Mouse (Mus musculus) thymus, postnatal 0 days (tissue): ENCODE data around the gene Olfr228. TPM values are rescaled to one million over a fixed set of nuclear protein-coding genes. Genes with fewer than 3 reads are reported as not detected.
"Not testable (repeated sequence)": the region's sequence is repeated elsewhere in the genome, so short reads cannot be mapped to it uniquely, and the experiment has no call there.

Experiments used
- DNase-seq: peaks from one replicate; pipeline ENCODE4 v3.0.0-alpha.2; 2015; ENCODE audit warnings: low spot score
- polyA plus RNA-seq: library from polyadenylated mRNA; unstranded; fragments of >200 nt; fragmentation: Nextera tagmentation; extraction: Ambion mirVana; gene quantifications from 2 replicates; pipeline ENCODE4 v1.2.1, GENCODE M21; 2015

The Olfr228 gene
- not detected in 2 replicates for polyA plus RNA-seq

GRCm38 (mm10) chr2:86487286-86487685 lies at the start of gene Olfr228:
Olfr228 (minus strand) TSS chr2:86487386.
- no peak for DNase-seq

DNA sequence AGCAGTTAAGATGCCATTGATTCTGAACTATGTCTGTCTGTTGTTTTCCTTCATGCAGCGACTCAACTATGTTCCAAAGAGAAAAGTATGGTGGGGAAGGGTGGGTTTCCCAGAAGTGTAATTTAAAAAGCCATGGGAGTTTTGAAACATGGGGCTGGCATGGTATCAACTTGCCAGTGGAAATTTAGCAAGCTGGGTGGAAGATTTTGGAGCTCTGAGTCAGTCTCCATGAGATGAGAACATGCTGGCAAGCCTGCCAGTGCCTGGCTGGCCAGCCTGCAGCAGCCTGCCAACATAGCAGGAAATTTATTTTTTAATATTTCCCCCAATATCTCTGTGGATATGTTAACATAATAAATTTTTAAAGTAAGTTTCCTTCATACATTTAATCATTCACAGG lies 43.8 kb upstream of the Olfr228 start:
- no peak for DNase-seq

- no peak for DNase-seq
Observed at GRCm38 (mm10) chr2:86508161-86508560, 21.0 kb upstream of the Olfr228 start, which contains the start of gene Olfr1076. Olfr1076 (plus strand) TSS chr2:86508461.

- peak; percentile 61 for DNase-seq
Observed at GRCm38 (mm10) chr2:86464442-86465109, 22.6 kb downstream of the Olfr228 start.

DNA sequence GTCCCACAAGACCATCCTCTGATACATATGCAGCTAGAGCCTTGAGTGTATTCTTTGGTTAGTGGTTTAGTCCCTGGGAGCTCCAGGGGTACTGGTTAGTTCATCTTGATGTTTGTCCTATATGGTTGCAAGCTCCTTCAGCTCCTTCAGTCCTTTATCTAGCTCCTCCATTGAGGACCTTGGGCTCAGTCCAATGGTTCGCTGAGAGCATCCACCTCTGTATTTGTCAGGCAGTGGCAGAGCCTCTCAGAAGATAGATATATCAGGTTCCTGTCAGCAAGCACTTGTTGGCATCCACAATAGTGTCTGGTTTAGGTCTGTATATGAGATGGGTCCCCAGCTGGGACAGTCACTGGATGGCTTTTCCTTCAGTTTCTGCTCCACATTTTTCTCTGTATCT lies 26.8 kb downstream of the Olfr228 start:
- DNase-seq: no peak

DNA sequence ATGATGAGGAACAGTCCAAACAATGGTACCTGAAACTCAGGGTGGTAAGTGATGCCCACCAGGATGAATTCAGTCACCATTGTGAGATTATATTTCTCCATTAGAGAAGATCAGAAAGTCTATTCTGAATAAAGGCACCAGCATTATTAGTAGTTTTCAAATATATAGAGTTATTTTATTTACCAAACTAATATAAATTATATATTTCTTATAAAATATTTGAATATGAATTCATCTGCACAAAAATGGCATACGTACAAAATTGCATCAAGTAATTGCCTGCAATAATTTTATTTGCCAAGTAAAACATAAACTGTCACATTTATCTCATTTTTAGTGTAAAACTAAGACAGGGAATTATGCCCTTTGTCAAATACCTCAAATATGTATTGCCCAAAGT lies 31.0 kb downstream of the Olfr228 start, which contains the start of gene Olfr1066:
Gene Olfr1066 (minus strand): TSS at position 101 of the 400 bp plus-strand sequence.
- no peak for DNase-seq

DNA sequence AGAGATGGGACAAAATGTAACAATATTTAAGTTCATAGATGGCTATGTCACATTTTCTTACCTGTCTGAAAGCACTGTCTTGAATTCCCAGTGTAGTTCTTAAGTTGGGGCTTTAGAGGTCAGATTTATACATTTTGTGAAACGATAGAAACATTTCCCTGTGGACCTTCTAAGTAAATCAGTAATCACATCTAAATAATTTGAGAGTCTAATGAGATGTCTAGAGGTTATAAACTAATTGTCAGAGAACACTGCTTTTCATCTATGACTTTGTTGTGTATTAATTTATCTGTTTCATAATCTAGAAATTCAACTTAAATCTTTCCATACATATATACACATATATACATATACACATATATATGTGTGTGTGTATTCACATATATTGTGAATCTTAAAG lies 36.7 kb downstream of the Olfr228 start, which contains the start of gene Olfr1065:
Gene Olfr1065 (minus strand): TSS at position 101 of the 400 bp plus-strand sequence.
- not testable (repeated sequence) for DNase-seq

- not testable (repeated sequence) for DNase-seq
Observed at GRCm38 (mm10) chr2:86442101-86442500, 45.1 kb downstream of the Olfr228 start.

Other genes with a start within 250 kb of the Olfr228 start
- not detected in 2 replicates for gene Olfr1048, start 247.1 kb downstream of the Olfr228 start, polyA plus RNA-seq
- gene Olfr1049, start 229.1 kb downstream of the Olfr228 start, polyA plus RNA-seq: not detected in 2 replicates
- not detected in 2 replicates for gene Olfr1051, start 208.3 kb downstream of the Olfr228 start, polyA plus RNA-seq
- gene Olfr1052, start 194.9 kb downstream of the Olfr228 start, polyA plus RNA-seq: not detected in 2 replicates
- not detected in 2 replicates for gene Olfr1053, start 172.1 kb downstream of the Olfr228 start, polyA plus RNA-seq
- gene Olfr1054, start 152.0 kb downstream of the Olfr228 start, polyA plus RNA-seq: not detected in 2 replicates
- gene Olfr1055, start 137.1 kb downstream of the Olfr228 start, polyA plus RNA-seq: not detected in 2 replicates
- gene Olfr1056, start 124.9 kb downstream of the Olfr228 start, polyA plus RNA-seq: not detected in 2 replicates
- gene Olfr1057, start 109.0 kb downstream of the Olfr228 start, polyA plus RNA-seq: not detected in 2 replicates
- gene Olfr1058, start 98.8 kb downstream of the Olfr228 start, polyA plus RNA-seq: 0.08 TPM in 1 of 2 replicates, not detected in the other
- not detected in 2 replicates for gene Olfr1061, start 73.3 kb downstream of the Olfr228 start, polyA plus RNA-seq
- gene Olfr1062, start 60.6 kb downstream of the Olfr228 start, polyA plus RNA-seq: 0.06 and 0.07 TPM in 2 replicates
- not detected in 2 replicates for gene Olfr1065, start 36.8 kb downstream of the Olfr228 start, polyA plus RNA-seq
- not detected in 2 replicates for gene Olfr1066, start 31.1 kb downstream of the Olfr228 start, polyA plus RNA-seq
- gene Olfr1076, start 21.1 kb upstream of the Olfr228 start, polyA plus RNA-seq: not detected in 2 replicates
- not detected in 2 replicates for gene Olfr1079, start 55.1 kb upstream of the Olfr228 start, polyA plus RNA-seq
- not detected in 2 replicates for gene Olfr1080, start 70.8 kb upstream of the Olfr228 start, polyA plus RNA-seq
- gene Olfr1082, start 111.6 kb upstream of the Olfr228 start, polyA plus RNA-seq: not detected in 2 replicates
- gene Olfr1084, start 152.3 kb upstream of the Olfr228 start, polyA plus RNA-seq: not detected in 2 replicates
- gene Olfr1085, start 174.6 kb upstream of the Olfr228 start, polyA plus RNA-seq: not detected in 2 replicates
- gene Olfr1086, start 192.7 kb upstream of the Olfr228 start, polyA plus RNA-seq: not detected in 2 replicates
- gene Olfr1087, start 211.0 kb upstream of the Olfr228 start, polyA plus RNA-seq: not detected in 2 replicates
- gene Olfr1089, start 246.3 kb upstream of the Olfr228 start, polyA plus RNA-seq: not detected in 2 replicates